Mouse (Mus musculus) lung, adult 2 months (tissue): ENCODE results near the gene Rhbdd1.

ENCODE experiments used
- CTCF ChIP-seq: fragments of 200-500 bp; IDR thresholded peaks from 2 replicates; pipeline ENCODE4 v1.5.1; 2011; ENCODE audit warnings: mild to moderate bottlenecking, low read length, control low read depth; ENCODE audit not compliant: insufficient read depth
- POLR2A ChIP-seq: fragments of 200-500 bp; IDR thresholded peaks from 2 replicates; pipeline ENCODE4 v1.6.1; 2011; ENCODE audit warnings: low read depth, mild to moderate bottlenecking, control low read depth, low read length, borderline replicate concordance; ENCODE audit errors: extremely low read depth

- TF ChIP-seq CTCF (no peak), POLR2A (no peak)
Observed at GRCm38 (mm10) chr1:82395371-82395770, 79.1 kb downstream of the Rhbdd1 start.
